Mouse (Mus musculus): ENCODE data around the gene Pm20d1.

DNA sequence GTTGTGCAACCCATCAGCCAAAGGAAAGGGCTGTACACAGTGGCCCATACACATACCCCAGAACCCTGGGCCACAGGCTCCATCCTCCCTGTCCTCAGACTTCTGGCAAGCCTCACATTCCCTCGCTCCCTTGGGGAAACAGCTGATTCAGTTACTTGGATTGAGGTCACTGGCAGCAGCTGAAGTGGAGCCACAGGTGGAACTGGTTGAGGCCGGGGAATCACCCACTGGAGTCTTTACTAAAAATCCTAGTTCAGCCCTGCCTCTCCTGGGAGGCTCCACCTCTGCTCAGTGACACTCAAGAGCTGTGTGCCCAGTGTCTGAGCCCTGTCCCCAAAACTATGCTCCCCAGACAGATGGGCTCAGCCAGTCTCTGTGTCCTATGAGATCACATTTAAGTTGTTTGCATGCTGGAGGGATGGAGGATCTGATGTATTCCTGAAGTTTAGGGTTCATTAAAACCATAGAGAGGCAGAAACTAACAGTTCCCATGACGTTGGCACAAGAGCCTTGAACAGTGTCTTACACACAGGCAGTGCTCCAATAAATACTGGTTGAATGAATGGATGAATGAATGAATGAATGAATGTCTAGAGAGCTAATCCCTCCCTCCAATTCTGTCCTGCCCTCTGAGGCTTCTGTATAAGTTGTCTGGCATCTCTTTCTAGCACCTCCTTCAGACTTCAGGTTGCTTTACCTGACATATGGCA lies 45.8 kb upstream of the Pm20d1 start:
- TF ChIP-seq POLR2A (IDR thresholded peaks at IDR 0.05; ENCODE audit: borderline replicate concordance, control insufficient read depth, low read depth, low read length) (no peak), CTCF (IDR thresholded peaks at IDR 0.05; ENCODE audit: control insufficient read depth, insufficient read depth, low read length) (no peak)
